In the genomic region with DNA sequence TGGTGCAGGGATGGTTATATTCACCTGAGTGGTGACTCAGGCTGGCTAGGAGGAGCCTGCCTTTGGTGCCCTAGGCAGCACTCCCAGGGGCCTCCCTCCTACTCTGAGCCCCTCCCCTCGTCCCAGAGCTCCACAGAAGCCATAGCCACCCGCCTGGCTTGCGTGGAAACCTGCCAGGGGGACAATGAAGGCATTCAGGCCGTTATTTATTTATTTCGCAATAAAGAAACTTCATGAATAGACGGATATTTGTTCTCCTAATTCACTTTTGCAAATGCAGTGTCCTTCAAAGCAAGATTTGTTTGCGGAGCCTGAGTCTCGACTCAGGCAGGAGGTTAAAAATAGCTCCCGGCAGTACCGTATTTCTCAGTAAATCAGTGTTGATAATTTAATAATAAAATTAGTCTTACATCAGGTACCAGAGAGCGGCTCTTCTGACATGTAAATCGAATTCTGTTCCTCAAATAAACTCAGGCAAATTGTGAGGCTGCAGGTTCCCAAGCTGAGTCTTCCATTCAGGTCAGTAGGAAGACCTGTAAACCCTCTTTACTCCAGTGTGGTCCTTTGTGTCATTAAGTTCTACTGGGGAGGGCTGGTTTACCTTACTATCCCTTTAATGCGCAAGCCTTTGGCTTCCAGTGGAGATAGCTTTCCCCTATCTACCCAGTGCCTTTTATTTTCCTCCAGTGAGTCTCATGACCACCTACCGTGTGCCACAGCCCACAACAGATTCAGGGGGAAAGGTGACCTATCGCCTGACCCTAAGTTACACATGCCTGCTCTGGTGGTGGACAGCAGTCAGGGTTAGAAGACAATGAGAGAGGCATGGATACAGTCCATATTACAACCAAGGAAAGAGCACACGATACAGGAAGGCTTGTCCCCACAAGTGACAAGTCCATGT, we compare ENCODE assay signal across 9 mouse cellular contexts. TPM values are rescaled to one million over a fixed set of nuclear protein-coding genes. Genes with fewer than 3 reads are reported as not detected.
DNase-seq lines count a peak whose midpoint lies in the region; ATAC-seq and TF ChIP-seq lines count a peak whose summit lies in the region.
"Had no signal": no experiment of that assay in that cellular context is flagged by ENCODE, and none has a peak within 500 bp of the region (broad histone marks: within the 10 kb centered on the region; RNA-seq: fewer than 3 reads in every experiment).

No protein-coding gene starts in this region.

- H3K4me3 ChIP-seq in hindbrain, embryonic 16.5 days (ENCODE audit: low read length) = no peak overlapping the region
- H3K4me3 ChIP-seq in midbrain, embryonic 11.5 days (ENCODE audit: low read depth, low read length) = no peak overlapping the region

- TF ChIP-seq CTCF in brain, embryonic 14.5 days (IDR thresholded peaks at IDR 0.05; ENCODE audit: borderline replicate concordance, extremely low read depth, insufficient read depth, insufficient read length) = no peak

- H3K9ac ChIP-seq in hindbrain, embryonic 16.5 days (ENCODE audit: low read depth, low read length) = no peak overlapping the region
- H3K9ac ChIP-seq in midbrain, embryonic 11.5 days (ENCODE audit: low read length) = no peak overlapping the region

- 9% methylated on average over 16 of the region's 16 CpGs for WGBS in hindbrain, embryonic 16.5 days
- WGBS in midbrain, embryonic 11.5 days = 10% methylated on average over 16 of the region's 16 CpGs

- peak overlapping the region; percentile 29; the same call in 1 of the 2 replicates for H3K4me2 ChIP-seq in hindbrain, embryonic 16.5 days (ENCODE audit: low read length)
- peak overlapping the region; percentile 32; the same call in 1 of the 2 replicates for H3K4me2 ChIP-seq in midbrain, embryonic 11.5 days

- H3K27me3 ChIP-seq in hindbrain, embryonic 16.5 days (replicated peaks; ENCODE audit: control insufficient read depth, insufficient read depth, low read length) = no peaks in the 10 kb centered on the region
- no peaks in the 10 kb centered on the region for H3K27me3 ChIP-seq in midbrain, embryonic 11.5 days (ENCODE audit: control insufficient read depth, insufficient read depth, low read length)

- no peaks in the 10 kb centered on the region for H3K9me3 ChIP-seq in hindbrain, embryonic 16.5 days (ENCODE audit: control insufficient read depth, low read length)
- no peaks in the 10 kb centered on the region for H3K9me3 ChIP-seq in midbrain, embryonic 11.5 days (ENCODE audit: control insufficient read depth, low read length)

- intact Hi-C loops in left cerebral cortex, postnatal 25 days (cut with DNase I) = no loop called here

- peak; percentile 88 for ATAC-seq in hindbrain, embryonic 16.5 days
- ATAC-seq in midbrain, embryonic 11.5 days (ENCODE audit: low FRiP score) = peak; percentile 78

- no peaks in the 10 kb centered on the region for H3K36me3 ChIP-seq in hindbrain, embryonic 16.5 days (ENCODE audit: control insufficient read depth, insufficient read depth, low read length)
- H3K36me3 ChIP-seq in midbrain, embryonic 11.5 days (ENCODE audit: control insufficient read depth, insufficient read depth, low read length) = no peaks in the 10 kb centered on the region

- H3K27ac ChIP-seq in hindbrain, embryonic 16.5 days (ENCODE audit: low read depth, low read length) = no peak overlapping the region
- H3K27ac ChIP-seq in midbrain, embryonic 11.5 days (ENCODE audit: low read depth, low read length) = no peak overlapping the region

- DNase-seq in NIH3T3 (ENCODE audit: low read depth) = peak; percentile 75
- peak; percentile 87 for DNase-seq in brain, embryonic 14.5 days (ENCODE audit: low read depth)
- DNase-seq in forelimb bud, embryonic 11.5 days (ENCODE audit: low read depth, low spot score) = peak; percentile 33
- peak; percentile 35 to 38 for DNase-seq in left cerebral cortex, postnatal 25 days (ENCODE audit: low spot score in 2 of 2)
- peak; percentile 87 for DNase-seq in midbrain, embryonic 11.5 days (ENCODE audit: low spot score, missing footprints)
- DNase-seq in natural killer cell, adult 2 months (ENCODE audit: low spot score in 2 of 2) = no peak
- DNase-seq in B cell, adult 2 months = no peak

- TF ChIP-seq POLR2A in brain, embryonic 14.5 days (IDR thresholded peaks at IDR 0.05; ENCODE audit: borderline replicate concordance, extremely low read depth, insufficient read depth, insufficient read length, poor library complexity, severe bottlenecking) = no peak

- no peaks in the 10 kb centered on the region for H3K4me1 ChIP-seq in hindbrain, embryonic 16.5 days (ENCODE audit: control insufficient read depth, insufficient read depth, low read depth, low read length)
- H3K4me1 ChIP-seq in midbrain, embryonic 11.5 days (ENCODE audit: control insufficient read depth, insufficient read depth, low read length) = no peaks in the 10 kb centered on the region

RNA-seq across cellular contexts. Expression of gene C1ql2, which starts 17.2 kb away (rescaled TPM):
- 3.7 and 6.0 TPM in 2 replicates for polyA plus RNA-seq in brain, embryonic 14.5 days (2012; rRNA removed)
- 5.4 and 5.8 TPM in 2 replicates for polyA plus RNA-seq in hindbrain, embryonic 16.5 days (2015; fragmentation: Nextera tagmentation; extraction: Ambion mirVana)
- total RNA-seq in left cerebral cortex, postnatal 25 days (2021) = 1 to 10 TPM; 2.9 to 3.0 TPM
- polyA plus RNA-seq in midbrain, embryonic 11.5 days (2014; fragmentation: Nextera tagmentation; extraction: Ambion mirVana) = 0.62 and 0.77 TPM in 2 replicates
- total RNA-seq: adrenal gland, adult 18-20 months had no signal

Comparison
In these comparisons a context has a peak if more than half of its experiments do, and no peak if none do; other contexts are left out.
1. DNase-seq: peak in NIH3T3 (single experiment), brain, embryonic 14.5 days (single experiment), forelimb bud, embryonic 11.5 days (single experiment), left cerebral cortex, postnatal 25 days (2 of 2) and midbrain, embryonic 11.5 days (single experiment); none in natural killer cell, adult 2 months (0 of 2) and B cell, adult 2 months (0 of 2).